Mouse (Mus musculus) left cerebral cortex, adult 18-20 months (tissue): ENCODE measurements around the gene Spata2l. TPM values are rescaled to one million over a fixed set of nuclear protein-coding genes. Genes with fewer than 3 reads are reported as not detected.
"Not testable (repeated sequence)": the region's sequence is repeated elsewhere in the genome, so short reads cannot be mapped to it uniquely, and the experiment has no call there.

Experiments used
- DNase-seq, 2 experiments: peaks; one replicate each; pipeline ENCODE4 v3.0.0; 2021 to 2022; ENCODE audit warnings: low spot score in 2 of 2, mixed read lengths in 1 of 2
- total RNA-seq, 2 experiments: library from RNA; stranded (reverse); gene quantifications; 2 replicates each; pipeline ENCODE4 v1.2.3; 2021

Gene Spata2l
- total RNA-seq, 2 experiments from 2014 or later = 79.4 to 82.0 TPM

DNA sequence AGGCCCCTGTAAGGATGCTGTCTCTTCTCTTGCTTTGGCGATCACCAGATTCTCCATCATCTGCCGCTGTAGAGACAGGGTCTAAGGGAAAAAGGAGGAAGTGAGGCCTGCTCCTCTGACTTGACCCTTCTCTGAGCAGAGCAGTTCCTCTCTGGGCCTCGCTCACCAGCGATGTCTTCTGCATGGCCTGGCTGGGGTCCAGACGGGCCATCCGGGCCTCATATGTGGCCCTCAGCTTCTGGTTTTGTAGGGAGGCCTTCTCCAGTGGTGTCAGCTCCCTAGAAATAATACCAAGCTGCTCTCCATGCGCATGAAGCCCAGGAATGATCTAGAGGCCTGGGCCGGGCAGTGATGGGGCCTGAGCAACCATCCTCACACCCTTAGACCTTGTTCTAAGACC lies 12.6 kb upstream of the Spata2l start:
- no peak for DNase-seq

DNA sequence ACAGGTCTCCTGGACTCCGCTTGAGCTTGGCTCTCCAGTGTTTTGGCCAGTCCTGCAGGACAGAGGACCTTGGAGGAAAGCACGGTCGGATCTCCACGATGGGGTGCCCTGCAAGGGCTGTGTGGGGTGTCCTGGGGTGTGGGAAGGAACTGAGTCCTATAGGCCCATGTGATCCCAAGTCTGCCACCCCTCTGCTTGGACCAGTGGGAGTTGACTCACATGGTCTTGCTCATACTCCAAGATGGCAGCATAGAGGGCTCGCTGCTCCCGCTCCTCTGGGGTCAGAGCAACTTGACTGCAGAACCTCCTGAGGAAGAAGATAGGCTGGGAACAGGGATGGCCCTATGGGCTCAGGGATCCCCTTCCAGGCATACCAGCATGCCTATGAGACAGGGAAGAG lies 11.7 kb upstream of the Spata2l start:
- DNase-seq = no peak

DNA sequence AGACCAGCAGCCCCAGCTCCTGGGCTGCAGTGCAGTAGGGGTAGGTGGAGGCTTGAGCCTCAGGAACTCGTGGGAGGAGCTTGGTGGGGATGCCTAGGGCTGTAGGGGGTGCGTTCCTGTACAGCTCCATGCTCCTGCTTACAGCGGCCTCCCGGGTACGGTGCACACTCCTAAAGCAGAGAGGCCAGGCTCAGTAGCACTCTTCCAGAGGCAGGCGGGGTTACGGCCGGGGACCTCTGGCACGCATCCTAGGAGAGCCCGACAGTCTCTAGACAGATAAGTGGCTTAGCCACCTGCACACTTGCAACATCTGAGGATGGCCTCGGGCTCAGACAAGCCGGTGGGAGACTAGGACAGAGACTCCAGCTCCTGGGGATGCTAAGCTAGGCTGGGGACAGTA lies 9.5 kb upstream of the Spata2l start:
- no peak for DNase-seq

DNA sequence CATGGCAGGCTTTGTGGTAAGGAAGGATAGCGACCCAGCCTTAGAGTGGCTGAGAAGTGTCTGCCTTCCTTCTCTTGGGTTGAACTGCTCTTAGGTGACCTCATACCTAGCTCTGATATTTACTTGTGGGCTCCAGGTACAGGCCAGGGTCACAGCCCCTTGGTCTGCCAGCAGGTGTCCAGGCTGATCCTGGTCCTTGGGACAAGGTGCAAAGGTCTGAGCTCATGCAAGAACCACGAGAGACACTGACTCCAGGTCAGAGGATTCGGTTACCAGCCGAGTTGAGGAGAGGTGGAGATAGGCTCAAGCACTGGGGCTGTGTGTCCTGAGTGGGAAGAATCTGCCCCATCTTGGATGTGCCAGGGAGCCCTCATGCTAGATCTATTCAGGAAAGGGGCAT lies 8.3 kb upstream of the Spata2l start:
- DNase-seq = no peak

DNA sequence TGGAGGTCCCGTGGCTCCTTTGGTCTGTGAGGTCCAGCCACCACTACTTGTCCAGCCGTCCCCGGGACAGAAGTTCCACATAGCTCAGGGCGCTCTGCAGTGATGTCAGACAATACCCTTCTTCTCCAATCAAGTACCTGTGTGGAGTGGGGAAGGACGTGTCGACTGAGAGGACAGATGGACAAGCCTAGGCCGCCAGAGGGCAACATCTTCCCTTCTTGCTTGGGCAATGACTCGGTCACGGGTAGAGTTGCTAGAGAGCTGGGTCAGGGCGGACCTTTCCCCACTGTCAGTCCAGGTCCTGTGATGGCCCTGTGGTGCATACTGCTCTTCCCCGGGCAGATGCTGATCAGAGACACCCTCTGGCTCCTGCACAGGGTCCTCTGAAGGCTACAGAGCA lies 7.0 kb upstream of the Spata2l start:
- DNase-seq = no peak

DNA sequence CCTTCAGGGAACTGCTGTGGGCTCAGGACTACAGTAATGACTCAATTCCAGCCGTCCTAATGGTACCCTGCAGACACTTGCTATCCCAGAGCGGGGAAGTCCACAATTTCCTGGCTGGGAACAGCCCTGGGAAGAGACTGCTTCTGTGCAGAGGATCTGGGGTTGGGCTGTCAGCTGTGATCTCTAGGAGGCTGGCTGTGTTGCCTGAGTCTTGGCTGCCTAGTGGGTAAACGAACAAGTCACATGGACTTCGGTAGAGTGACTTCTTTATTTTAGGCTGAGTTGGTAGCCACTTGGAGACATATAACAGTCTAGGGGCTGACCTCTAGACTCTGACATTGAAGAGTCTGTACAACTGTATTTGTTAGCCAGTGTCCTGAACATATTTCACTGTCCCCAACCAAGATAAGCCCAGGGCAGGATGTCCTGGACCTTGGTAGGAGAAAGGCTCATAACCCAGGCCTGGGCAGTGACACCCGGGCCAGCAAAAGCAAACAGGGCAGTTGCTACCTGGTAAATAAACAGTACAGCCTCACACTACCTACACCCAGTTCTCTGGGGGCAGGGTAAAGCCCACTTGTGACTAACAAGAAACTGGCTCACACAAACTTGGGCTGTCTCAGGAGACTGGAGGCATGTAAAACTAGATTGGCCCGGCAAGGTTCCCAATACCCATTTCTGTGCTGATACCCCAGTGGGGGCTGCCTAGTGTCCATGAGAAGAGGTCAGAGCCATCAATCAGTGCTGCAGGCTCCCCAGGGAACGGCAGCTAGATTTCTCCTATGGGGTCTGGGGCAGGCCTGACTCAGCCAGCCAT lies 6.3 kb upstream of the Spata2l start:
- no peak for DNase-seq

DNA sequence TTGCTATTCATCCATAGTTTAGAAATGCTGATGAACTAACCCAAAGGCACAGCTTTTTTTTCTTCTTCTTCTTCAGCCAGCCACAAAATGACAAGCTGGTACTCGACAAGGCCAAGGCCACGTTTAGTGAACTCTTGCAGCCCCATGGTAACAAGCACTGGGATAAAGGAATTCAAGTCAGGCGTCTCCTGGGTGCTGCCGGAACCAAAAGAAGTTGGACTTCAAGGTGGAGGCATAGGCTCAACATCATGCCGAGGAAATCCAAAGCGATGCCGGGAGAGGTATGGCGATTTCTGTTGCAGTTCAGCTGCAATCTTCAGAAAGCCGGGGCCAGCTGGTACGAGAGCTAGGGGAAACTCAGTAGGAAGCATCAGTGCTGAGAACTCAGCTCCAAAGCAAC lies 3.4 kb upstream of the Spata2l start:
- no peak for DNase-seq

DNA sequence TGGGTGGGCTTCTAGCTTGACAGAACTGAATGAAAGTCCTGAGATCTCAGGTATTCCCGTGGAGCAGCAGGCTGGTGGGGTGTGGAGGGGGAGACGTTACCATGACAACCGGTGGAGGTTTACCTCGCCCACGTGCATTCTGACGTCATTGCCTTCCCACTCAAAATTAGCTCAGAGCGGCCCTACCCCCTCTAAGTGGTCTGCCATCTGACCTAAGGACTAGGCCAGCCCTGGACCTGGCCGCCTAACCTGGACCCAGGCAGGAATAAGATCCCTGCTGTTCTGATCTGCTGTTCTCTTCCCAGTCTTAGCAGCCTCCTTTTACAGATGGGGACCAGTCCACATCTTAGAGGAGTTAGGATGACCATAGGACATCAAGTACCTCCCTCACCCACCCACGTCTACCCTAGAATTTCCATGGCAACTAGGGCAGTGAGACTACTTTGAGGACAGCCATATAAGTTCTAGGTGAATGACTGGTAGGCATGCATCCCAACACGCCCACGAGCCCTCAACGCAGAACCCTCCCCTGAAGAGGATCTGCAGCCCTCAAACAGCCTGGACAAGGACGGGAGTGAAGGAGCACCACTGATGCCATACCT lies 1.0 kb downstream of the Spata2l start:
- peak; percentile 80 to 86 for DNase-seq

DNA sequence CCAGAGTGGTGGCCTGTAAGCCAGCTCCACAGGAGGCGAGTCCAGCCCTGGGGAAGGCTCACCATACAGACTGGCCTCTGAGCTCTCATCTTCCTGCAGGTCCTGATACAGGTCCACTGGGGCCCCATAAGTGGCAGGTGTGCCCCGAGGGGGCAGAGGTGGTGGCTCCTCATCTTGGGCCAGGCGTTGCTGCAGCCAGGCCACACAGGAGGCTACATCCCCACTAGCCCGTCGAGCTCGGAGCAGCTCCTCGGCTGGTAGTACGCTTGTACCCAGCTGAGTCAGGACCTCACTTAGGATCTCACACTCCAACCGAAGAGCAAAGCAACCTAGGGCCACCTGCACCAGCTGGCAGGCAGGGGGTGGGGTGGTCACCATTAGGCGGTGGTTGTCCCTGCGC lies 2.3 kb downstream of the Spata2l start:
- no peak for DNase-seq

DNA sequence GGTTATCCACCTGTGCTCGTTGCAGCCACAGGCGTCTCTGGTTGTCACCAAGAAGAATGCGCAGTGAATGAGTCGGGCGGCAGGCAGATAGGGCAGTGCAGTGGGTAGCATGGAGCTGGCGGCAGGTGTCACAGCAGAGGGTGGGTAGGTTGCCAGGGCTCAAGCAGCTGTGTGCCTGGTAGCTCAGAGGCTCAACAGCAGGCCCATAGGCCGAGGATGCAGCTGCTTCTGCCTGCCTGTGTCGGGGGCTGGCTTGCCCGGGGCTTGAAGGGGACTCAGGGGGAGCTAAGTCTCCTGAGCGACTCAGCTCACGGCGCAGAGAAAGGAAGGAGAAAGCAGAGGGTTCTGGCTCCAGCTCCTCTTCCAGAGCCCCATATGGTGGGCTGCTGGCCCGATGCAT lies 2.7 kb downstream of the Spata2l start:
- peak; percentile 16 to 18 for DNase-seq

DNA sequence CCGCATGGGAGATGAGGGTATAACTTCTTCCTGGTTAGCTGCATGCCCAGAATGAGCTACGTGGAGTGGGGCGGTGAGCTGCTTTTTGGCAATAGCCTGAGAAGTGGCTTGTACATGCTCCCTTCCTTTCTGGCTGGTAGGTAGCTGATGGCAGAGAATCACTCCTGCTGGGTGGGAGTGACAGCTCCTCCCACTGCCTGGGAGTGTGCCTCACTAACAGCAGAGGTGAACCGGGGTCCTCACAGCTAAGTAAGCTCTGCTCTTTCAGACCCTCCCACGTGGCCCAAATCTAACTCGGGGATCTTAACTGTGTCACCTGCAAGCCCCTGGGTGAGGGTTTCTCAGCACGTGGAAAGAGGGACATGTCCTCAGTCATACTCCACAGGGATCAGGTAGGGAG lies 3.5 kb downstream of the Spata2l start:
- peak; percentile 28 to 35 for DNase-seq

DNA sequence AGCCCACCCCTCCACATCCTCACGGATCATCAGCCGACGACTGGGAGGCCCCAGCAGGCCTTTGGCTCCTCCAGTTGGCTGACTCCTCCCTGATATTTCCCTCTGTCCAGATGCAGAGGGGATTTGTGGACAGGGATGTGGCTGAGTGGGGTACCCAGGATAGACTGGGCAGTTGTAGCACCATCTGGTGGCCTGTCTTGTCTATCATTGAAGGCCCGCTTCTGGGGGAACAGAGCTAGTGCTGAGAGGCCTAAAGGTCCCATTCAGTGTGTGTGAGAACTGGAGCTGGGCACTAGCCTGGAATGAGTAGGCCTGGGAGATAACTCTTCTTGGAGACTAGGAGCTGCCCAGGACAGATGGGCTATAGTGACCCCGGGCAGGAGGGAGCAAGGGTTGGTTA lies 4.3 kb downstream of the Spata2l start:
- peak; percentile 27 to 30 for DNase-seq

DNA sequence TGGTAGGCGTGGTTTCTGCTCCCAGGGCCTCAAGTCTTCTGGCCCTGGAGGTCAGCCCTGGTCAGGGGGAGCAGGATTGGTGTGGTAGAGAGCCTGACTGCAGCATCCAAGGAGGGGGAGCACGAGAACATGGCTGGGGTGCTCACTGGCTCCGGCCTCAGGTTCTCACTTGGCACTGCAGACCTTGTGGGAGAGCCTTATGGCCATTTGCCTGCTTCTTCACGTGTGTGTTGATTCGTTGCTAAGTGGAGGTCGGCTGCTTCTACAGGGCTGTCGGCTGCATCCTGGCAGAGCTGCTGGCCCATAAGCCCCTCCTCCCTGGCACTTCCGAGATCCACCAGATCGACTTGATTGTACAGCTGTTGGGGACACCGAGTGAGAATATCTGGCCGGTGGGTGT lies 5.7 kb downstream of the Spata2l start:
- not testable (repeated sequence) for DNase-seq

DNA sequence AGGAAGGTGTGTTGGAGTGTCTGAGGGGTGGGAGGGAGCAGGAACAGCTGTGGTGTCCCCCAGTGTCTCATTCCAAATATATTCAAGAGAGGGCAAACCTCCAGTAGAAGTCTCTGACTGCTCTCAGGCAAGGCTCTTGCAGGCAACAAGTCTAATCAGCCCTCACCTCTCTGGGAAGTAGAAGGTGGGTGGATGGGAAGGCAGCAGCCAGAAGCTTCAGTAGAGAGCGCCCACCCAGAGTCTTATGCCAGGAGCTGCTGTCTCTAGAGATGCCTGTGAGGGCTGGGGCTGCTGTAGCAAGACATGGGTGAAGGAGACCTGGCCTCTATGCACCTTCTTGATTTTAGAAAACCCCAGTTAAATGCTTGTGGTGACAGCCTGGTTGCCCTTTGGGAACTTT lies 7.6 kb downstream of the Spata2l start:
- DNase-seq = peak in 1 of 2 experiments; percentile 36

DNA sequence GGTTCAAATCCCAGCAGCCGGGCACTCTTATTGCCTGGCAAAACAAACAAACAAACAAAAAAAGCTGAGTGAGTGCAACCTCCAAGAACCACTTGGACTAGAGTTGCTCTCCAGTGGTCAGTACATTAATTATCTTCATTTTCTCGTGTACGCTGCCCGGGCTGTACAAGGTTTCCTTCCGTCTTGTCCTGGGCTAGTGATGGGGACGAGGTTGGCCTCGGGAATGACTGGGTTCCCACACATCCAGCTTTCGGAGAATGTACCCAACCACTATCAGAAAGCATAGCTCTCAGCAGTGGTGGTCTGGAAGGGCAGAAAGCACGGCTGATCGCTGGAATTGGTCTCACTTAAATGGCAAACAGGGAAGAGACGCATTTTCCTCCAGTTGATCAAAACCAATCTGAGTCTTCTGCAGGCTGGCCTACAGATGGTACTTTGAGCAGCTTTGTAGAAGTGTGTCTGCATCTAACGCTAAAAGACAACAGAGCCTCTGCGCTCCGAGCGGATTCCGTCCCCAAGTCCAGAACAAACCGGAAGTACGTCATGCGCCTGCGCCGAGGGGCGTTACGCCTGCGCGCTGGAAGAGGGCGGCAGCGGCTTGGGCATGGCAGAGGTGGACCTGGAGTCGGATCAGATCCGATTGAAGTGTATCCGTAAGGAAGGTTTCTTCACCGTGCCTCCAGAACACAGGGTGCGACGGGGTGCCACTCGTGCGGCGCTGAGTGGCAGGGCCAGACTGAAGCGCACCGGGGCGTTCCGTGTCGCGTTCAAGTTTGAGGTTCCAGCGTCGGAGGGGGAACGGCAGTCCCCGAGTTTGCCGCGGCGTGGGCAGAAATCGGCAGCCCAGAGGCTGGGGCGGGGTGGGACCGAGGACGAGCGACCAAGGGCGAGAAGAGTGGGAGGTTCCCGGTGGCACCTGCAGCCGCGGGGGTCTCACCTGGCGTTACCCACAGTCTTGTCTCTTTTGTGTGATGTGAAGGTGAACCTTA lies 11.5 kb downstream of the Spata2l start, which contains the start of gene Cdk10:
Gene Cdk10, plus strand, starts transcription at position 565 of the 989 bp plus-strand sequence.
- DNase-seq = peak; percentile 97

DNA sequence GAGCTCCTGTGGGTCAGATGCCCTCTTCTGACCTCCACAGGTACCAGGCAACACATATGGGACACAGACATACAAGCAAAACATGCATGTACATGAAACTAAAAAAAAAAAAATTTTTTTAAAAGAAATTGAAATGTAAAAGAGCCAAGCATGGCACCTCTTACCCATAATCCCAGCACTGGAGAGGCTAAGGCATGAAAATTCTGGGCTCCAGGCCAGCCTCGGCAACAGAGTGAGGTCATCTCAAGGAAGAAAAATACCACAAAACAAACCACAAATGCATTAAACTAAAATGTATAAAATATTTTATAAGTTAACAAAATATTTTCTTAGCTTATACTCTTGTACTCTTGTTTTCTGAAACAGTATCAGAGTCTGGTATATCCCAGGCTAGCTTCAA lies 15.1 kb downstream of the Spata2l start:
- DNase-seq = no peak

DNA sequence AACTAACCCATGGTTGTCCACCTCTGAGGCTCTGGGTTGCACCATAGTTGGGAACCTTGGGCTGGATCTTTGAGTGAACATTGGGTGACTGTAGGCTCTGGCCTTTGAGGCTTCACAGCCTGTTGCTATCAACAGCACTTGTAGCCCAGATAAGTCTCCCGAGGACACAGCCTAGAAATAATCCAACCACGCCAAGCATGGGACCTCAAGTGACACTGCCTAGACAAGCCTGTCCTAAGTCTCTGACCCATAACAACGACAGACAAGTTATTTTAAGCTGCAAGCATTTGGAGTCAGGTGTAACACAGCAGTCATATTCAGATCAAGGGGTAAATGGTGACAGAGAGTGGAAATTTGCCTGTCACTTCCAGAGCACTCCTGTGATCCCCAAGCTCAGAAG lies 20.6 kb downstream of the Spata2l start:
- no peak for DNase-seq

DNA sequence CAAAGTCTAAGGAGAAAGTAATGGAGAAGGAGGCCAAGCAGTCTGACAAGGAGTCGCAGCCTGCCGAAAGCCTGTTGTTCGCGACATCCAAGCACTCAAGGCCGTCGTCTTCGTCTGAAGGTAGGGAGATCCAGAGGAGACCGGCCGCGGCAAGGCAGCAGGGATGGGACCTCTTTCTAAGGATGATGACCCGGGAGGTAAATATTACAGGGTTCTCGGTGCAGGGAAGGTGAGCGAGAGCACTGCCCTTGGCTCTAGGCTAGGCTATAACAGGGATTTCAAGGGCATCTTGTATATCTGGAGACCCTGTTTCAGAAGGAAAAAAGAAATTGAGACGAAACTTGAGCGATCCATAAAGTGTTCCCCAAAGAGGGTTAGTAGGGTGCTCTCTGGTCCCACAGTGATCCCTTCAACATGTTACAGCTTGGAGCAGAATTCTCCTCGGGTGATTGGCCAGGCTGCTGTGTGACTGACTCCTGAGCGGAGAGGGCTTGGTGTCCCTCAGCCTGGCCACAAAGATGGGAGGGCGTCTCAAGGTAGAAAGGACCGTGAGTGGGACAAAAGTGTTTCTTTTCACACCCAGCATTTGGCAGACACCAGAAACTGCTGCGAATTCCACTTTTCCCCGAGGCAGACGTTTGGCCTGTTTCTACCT lies 22.8 kb downstream of the Spata2l start:
- no peak for DNase-seq

DNA sequence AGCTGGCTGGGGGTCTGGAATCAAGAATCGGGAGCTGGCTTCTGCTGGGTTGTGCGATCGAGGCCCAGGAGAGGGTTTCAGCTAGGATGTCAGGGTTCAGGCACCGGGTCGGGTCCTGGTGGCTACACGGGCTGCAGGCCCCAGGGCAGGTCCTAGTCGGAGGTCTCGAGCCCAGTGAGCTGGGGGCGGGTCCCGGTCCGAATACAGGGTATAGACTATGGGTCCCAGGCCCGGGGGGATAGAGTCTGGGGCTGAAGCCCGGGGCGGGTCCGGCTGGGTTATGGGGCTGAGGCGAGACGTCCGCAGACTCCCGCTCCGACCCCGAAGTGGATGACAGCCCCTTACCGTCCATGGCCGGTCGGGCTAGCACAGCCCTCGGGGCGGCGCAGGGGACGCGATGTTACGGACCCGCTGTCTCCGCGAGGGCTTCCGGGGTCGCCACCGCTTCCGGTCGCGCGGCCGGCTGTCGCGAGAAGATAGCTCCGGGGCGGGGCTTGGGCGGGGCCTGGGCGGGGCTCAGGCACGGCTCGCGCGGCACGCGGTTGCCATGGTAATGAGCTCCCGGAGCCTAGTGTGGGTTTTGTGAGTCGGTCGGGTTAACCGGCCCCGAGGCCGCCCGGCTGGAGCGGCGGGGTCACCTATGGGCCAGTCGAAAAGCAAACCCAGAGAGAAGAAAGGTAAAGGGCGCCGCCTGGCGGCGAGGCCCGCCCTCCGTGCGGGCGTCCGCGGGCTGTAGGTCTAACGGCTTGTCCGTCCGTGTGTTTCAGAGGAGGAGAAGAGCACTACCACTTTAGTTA lies 23.5 kb downstream of the Spata2l start, which contains the start of the genes Chmp1a and Spata33:
Gene Chmp1a, minus strand, starts transcription at position 443 of the 797 bp plus-strand sequence.
Gene Spata33, plus strand, starts transcription at position 512 of the 797 bp plus-strand sequence.
- peak; percentile 82 to 86 for DNase-seq

DNA sequence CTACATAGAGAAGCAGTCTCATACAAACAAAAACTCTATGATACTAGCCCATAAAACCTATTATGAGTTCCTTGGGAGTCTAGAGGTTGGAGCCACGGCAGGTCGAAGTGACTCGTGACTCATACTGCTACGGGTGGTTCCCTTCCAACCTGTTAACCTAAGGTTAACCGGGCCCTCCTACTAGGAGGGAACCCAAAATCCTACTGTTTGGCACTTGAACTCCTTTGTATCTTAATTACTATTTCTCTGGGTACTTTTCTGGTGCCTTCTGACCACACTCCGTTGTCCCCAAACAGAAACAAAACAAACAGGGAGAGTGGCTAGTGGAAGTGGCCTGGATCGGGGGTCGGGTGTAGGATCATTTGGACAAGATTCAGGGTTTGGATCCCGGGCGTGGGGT lies 24.2 kb downstream of the Spata2l start:
- DNase-seq = no peak
